Mouse (Mus musculus) granulocyte monocyte progenitor cell, adult 5-6 weeks (primary cell): Measurements from ENCODE around the gene Fam49a. TPM values are rescaled to one million over a fixed set of nuclear protein-coding genes. Genes with fewer than 3 reads are reported as not detected.
"Not testable (repeated sequence)": the region's sequence is repeated elsewhere in the genome, so short reads cannot be mapped to it uniquely, and the experiment has no call there.

Source experiments
- ATAC-seq: replicated peaks from 2 replicates; pipeline ENCODE4 v1.8.0; 2016; ENCODE audit warnings: mild to moderate bottlenecking, moderate TSS enrichment, inconsistent platforms; ENCODE audit not compliant: poor library complexity, severe bottlenecking
- total RNA-seq, 2 experiments: library from RNA; stranded (forward) in 1 of 2; stranded (reverse) in 1 of 2; fragments of 200-712, 200-1000 nt in 1 of 2; fragments of >200 nt in 1 of 2; fragmentation: Nextera tagmentation in 1 of 2; gene quantifications; 2 replicates each; pipeline ENCODE4 v1.2.3; 2014 to 2017

Gene Fam49a
- total RNA-seq, 2 experiments from 2014 or later: 4.4 to 9.3 TPM

DNA sequence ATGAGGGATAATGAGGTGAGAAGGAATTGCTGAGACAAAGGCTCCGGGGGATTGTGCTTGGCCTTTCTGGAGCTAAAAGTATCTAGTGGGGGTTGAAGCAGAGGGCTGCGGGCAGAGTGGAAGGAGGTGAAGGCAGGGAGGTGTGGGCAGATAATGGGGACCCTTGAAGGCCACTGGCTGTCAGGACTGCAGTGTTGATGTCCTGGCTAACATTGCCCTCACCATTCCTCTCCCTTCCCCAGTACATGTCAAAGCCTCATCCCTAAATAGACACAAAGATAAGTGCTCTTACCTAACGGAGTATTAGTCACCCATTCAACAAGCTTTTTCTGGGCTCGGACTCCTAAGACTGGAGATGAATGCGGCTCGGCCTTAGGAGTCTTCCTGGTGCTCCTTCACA, 44.9 kb downstream of the Fam49a start:
- ATAC-seq: no peak

DNA sequence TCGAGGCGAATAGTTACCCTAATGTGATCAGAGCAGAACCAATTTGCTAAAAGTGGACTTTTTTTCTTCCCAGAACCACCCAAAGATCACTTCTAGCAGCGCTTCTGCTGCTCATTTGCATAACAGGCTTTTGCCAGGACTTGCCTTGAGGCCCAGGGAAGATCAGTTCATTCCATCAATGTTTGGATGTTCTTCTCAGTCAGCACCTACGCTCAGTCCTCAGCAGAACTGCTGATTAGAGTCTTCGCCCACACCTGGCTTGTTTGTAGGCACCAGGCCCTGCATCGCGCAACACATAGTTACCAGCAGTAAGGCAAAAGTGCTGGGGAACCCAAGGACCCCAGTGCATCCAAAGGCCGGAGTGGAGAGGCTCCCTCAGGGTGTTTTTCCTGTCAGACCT, 45.3 kb downstream of the Fam49a start:
- no peak for ATAC-seq

DNA sequence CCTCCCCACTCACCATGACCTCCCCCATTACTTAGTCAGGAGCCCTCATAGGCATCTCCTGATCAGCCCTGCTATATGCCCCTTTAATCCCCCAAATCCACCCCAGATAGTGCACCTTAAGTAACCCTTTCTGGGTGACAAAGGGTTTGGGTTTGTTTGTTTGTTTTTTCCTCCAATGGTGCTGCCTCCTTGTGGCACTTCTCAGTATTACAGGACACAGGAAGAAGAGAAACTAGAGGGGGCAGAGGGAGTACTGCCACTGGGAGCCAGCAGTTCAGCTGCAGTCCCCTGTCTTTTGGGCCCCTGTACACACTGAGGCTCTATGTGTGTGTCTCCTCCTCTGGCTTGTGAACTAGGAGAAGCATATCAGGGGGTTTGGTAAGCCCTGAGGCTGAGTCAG, 51.5 kb downstream of the Fam49a start:
- peak; percentile 48 for ATAC-seq

DNA sequence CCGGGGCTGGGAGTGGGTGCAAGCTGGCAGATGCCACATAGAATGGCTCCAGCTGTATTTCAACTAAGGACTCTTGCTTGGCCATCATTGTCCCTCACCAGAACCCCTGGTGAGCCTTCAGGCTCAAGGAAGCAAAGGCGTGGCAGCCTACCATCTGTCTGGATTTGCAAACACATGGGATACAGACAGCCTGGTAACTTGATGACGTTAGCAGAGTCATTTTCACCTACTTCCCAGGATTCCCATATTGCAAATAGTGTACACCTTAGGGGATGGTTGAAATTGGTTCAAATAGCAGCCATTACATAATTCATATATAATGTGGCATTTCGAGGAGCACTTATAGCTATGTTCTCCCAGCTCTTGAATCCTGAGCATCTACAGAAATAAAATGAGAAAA, 52.0 kb downstream of the Fam49a start:
- ATAC-seq: no peak

DNA sequence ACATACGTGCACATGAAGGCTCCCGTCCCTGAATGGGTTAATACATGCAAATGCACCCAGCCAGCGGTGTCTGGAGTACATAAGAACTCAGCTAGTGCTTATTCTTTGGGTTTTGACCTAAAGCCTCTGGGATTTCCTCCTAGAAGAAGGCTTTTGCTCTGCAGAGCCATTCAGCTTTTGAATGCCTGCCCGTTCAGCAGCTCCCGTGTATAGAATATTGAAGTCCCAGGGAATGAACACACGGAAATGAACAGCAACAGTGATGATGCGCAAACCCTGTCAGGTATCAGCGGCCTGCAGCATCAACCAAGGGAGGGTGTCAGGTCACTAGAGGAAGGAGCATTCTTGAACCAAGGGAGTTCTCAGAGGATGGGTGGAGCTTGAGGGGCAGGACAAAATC, 52.4 kb downstream of the Fam49a start:
- ATAC-seq: no peak

DNA sequence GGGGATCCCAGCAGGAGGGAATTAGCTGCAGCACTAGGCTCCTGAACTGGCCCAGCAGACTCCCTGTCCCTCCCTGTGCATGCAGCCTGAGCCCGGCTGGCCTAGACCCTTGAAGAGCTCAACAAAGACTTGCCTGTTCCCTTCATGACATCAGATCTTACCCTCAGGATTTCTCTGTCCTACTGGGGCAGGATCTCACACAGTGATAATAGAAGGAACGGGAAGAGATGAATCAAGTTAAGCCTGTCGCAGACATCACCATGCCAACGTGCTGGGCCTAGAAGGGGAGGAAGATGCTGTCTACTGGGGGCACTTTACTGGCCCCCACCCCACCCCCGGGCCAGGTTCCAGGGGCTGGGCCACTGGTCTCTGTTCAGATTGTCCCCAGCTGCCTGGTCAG, 53.1 kb downstream of the Fam49a start:
- no peak for ATAC-seq

DNA sequence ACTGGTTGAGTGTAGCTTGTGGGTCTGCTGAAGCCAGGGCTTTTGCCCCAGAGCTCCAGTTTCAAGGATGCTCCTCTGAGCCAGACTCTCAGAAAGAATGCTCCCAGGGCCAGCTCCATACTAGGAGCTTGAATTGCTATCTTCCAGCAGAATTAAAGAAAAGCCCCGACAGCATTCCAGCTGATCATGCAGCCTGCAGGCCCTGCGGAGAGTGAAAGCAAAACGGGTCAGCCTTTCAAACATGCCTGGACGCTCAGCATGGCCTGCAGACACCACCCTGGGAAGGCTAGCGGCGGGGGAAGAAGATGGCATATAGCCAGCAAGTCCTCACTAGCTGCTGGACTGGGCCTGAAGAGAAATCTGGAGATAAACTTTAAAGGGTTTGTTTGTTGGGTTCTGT, 55.0 kb downstream of the Fam49a start:
- no peak for ATAC-seq

DNA sequence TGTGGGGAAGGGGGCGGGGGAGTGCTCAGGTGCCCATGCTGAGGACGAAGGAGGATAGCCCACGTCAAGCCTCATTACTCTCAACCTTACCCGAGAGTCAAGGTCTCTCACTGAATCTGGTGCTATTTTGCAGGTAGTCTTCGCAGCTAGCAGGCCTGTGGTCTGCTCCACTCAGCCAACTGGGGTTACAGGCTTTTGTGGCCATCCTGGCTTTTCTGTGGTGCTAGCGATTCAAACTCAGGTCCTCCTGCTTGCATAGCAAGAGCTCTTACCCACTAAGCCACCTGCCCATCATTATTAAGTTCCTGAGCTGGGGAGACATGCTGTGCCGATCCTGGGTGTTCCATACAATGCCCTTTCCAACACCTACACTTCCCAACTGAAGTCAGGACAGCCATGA, 55.7 kb downstream of the Fam49a start:
- no peak for ATAC-seq

DNA sequence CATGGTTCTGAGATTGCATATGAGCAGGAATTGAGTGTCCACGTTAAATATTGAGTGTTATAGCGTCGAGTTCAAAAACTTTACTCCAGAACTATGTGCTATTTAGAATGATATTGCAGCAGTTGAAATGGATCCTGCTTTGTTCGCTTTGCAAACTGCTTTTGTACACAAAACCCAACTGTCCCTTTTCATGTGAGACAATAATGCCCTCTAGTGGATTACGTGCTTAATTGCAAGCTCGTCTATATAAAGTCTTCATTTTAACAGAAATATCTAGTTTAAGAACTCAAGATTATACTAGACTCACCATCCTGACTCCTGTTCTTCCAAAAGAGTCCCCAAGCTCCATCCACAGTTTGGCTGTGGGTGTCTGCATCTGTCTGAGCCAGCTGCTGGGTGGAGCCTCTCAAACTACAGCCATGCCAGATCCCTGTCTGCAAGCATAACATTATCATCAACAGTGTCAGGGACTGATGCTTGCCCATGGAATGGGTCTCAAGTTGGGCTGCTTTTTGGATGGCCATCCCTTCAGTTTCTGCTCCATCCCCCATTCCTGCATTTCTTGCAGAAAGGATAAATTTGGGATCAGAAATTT, 56.3 kb downstream of the Fam49a start:
- ATAC-seq: peak; percentile 26

DNA sequence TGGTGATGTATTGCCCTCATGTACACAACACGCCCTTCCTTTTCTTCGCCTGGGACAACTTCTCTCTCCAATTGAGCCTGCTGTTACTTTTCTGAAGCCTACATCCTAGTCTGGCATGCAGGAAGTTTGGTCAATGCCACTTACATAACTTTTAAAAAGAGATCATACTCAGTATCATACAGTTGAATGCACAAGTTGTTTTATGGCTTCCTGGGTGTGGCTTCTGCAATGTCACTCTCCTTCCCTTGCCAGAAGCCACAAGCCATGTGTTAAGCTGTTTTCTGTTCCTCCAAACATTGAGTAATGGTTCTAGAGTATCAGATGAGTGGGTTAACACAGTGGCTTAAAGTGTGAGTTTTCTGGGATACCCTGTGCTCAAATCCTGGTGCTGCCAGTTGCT, 58.8 kb downstream of the Fam49a start:
- ATAC-seq: peak; percentile 78

DNA sequence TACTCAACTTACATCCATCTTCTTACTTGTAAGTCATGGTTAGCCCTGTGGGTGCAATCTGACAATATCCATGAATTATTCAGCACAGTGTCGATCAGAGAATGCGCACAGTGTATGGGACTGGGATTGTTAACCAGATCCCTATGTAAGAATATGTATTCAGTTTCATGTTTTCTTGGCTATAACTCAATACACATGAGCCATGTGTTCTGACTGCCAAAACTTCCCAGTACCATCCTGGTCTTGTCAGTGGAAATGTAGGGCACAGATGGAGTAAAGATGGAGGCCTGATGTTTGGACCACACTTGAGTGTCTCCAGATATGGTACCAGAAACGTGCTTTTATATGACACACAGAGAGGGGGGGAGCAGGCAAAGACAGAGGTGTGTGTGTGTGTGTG, 59.2 kb downstream of the Fam49a start:
- no peak for ATAC-seq

DNA sequence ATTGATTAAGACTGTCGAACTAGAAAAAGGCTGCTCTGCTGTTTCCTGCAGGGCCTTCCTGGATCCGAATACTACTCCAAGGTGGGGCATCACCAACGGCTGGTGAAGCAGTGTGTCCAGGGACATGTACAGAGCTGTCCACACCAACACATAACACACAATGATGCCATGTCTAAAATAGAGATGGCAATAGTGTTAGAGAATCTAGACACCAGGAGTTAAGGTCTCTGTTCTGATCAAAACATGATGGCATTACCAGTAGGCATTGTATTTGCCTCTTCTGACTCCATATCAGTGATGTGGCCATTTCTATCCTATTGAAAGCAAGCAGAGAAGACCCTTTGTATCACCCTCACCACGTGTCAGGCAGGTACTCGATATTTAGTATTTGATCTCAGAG, 61.1 kb downstream of the Fam49a start:
- no peak for ATAC-seq

DNA sequence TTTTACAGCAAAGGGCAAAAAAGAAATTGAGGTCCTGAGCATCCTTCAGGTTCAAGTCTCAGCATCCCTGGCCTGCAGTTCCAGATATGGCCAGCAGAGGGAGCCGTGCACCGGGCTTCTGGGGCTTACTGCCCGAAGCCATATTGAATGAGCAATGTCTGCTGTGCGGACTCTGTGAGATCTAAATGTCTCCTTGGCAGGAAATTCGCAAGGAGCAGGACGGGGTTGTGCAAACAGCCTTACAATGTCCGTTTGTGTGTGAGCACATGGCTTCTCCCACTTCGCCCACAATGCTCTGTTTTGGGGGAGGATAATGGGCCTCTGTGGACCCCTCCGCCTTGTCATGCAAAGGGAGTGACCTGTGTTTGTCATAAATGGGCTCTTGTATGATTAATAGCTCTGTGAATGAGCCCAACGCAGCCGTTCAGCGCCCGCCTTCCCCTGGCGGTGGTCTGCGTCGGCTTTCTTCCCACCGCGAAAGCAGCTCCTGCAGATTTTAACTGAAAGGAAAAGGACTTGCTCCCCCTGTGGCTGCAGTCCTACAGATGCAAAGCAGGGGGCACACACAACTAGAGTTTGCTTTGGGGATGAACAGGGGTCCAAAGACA, 61.8 kb downstream of the Fam49a start:
- peak; percentile 65 for ATAC-seq

DNA sequence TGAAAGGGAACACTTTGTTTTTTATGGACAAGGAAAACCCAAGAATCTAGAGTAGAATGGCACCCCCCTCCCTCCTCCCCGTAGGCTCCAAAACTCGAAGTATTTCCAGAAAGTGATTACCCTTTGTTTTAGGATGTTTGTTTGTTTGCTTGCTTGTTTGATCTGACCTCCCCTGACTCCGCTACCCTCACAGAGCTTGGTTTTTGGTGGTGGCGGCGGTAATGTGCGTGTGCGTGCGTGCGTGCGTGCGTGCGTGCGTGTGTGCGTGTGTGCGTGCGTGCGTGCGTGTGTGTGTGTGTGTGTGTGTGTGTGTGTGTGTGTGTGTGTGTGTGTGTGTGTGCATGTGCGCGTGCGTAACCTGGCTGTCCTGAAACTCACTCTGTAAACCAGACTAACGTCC, 62.3 kb downstream of the Fam49a start:
- not testable (repeated sequence) for ATAC-seq

DNA sequence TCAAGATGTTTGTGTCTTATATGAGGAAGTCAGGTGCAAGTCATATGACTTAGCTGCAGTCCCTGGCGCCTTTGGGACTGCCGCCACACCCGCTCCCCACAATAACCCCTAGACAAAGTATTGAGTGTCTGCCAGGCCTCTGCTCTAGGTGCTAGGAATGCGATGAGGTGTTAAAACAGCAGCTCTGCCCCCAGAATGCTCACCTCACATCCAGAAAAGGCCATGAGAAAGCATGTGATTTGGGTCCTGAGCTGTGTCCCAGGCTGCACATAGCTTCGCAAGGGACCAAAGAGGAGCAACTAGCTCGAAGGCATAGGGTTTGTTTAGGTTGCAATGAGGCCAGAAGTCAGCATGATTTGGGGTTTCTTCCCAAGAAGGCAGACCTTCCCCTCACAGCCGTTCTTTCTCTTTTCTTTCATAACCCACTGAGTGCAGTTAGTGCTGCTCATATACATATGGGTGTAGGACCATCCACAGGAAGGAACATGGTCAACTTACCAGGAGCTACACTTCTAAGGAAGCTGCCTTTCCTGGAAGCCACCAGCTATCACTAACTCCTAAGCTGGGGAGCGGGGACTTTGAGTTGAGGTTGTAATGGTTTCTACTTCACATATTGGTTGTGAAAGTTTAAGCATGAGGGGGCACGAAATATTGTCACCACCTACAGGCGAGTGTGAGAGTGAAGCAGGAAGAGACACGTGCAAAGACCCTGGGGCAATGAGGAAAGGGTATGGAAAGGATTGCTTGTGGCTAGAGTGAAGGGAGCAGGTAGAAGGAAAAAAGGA, 71.8 kb downstream of the Fam49a start:
- no peak for ATAC-seq

DNA sequence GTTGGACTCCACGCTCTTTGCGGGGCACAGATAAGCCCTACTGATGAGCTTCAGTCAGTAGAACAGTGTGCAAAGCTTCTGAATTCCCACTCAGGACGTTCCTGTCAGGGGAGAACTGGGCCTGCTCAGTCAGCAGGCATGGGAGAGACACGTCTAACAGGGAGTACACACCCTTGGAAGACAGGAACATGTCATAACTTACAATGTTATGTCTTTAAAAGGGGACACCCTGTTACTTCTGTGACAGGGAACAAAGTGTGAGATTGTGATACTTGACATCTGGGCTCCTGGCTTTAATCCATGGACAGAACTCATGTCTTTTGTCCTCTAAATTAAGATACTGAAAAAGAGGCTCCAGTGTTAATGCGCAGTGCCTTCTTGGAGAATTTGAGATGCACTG, 72.5 kb downstream of the Fam49a start:
- ATAC-seq: no peak

DNA sequence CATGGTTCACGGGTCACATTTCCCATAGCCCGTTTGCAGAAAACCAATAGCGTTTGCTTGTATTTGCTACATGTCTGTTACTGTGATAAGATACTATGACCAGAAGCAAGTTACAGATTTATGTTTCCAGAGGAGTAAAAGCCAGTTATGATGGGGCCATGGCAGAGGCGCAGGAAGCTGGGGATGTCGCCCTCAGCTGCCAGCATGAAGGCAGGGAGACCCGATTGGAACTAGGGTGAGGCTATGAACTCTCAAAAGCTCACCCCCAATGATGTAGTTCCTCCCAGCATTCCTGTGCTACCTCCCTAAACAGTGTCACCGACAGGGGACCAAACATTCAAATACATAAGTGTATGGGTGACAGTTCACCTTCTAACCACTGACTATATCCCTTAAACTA, 73.6 kb downstream of the Fam49a start:
- no peak for ATAC-seq

DNA sequence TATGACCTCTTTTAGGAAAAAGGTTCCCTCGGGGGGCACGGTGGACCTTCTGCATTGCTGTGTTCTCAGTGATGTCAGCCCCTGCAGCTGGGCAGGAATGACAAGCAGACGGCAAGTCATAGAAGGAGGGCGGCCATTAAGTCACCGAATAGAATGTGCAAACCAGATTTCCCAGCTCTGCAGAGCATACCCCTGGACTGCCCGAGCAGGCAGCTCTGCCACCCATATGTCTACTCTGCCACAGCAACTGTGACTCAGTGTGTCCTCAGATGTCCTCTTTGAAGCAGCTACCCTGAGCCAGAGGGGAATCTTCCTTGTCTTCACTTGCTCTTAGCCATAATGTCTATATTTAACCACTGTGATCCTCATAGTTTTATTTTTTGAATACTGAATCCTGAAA, 75.4 kb downstream of the Fam49a start:
- no peak for ATAC-seq

DNA sequence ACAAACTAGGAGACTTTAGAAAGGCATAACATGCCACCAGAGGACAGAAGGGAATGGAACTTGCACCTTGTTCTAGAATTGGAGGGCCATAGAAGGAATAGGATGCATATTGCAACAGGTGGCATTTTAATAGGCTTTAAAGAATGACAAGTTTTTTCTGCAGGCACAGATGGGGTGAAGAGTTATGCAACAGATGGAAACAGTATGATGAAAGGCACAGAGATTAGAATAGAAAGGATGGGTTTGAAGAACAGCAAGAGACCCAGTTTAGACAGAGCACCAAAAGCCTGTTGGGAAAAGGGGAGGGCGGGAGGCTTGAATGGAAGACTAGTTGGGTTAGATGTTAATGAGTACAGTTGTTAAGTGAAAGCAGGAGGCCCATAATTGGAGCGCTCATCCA, 81.4 kb downstream of the Fam49a start:
- no peak for ATAC-seq

DNA sequence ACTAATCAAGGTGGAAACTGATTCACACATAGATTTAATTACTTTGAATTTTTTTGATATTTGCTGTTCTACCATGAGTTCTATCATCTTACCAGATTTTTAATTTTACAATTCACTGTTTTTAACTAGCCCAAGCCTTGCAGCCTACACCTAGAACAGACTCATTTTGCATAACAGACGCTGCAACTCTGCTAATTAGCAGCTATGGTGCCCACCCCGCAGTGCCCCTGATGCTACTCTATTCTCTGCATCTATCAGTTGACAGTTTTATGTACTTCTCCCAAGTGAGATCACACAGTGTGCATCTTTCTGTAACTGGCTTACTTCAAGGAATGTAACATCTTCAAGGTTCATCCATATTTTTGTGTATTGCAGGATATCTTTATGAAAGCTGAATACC, 86.7 kb downstream of the Fam49a start:
- ATAC-seq: no peak

DNA sequence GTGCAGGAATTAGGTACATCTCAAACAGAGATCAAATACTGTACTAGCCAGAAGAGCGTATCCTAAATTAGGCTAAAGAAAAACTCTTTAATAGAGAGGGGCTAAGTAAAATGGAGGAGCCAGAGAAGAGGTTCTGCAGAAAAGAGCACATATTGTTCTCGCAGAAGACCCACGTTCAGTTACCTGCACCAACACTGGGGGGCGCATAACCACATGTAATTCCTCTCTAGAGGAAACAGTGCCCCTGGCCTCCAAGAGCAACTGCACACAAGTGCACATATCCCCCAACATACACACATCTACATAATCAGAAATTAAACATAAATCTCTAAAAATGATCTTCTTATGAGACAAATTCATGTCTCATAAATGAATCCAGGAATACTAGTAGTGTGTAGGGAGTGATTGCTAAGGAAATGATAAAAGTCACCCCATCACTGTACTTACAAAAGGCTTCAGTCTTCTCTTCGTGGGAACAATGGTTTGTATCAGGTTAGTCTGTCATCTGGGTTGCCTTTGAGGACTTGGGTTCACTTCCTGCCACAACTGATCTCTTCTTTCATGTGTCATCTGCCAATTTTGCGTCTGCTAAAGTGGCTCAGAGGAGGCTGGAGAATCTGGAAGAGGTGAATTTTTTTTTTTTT, 87.8 kb downstream of the Fam49a start:
- no peak for ATAC-seq
